Mouse (Mus musculus): ENCODE results near the gene Pard3. TPM values are rescaled to one million over a fixed set of nuclear protein-coding genes. Genes with fewer than 3 reads are reported as not detected.

The Pard3 gene
- polyA plus RNA-seq, 1 experiment from 2014 or later = 16.5 TPM

GRCm38 (mm10) chr8:127091936-127092335 is 28.2 kb downstream of the Pard3 start:
- Histone ChIP-seq H3K27me3 (replicated peaks; ENCODE audit: control insufficient read depth, insufficient read depth, low read length) (no peaks in the 10 kb centered on the region), H3K4me3 (ENCODE audit: low read depth, low read length) (no peak overlapping the region), H3K4me1 (ENCODE audit: control insufficient read depth, insufficient read depth, low read length) (peaks cover 15% of the 10 kb centered on the region), H3K27ac (ENCODE audit: low read depth, low read length) (peak overlapping the region; percentile 82; the same call in 1 of the 2 replicates), H3K36me3 (ENCODE audit: control insufficient read depth, insufficient read depth, low read length) (no peaks in the 10 kb centered on the region), H3K4me2 (ENCODE audit: low read length) (no peak overlapping the region), H3K9me3 (replicated peaks; ENCODE audit: control insufficient read depth, low read length) (no peaks in the 10 kb centered on the region), H3K9ac (ENCODE audit: low read length) (no peak overlapping the region)
- ATAC-seq (no peak), DNase-seq (ENCODE audit: low spot score) (no peak)
- WGBS = 65% methylated on average over 3 of the region's 3 CpGs

DNA sequence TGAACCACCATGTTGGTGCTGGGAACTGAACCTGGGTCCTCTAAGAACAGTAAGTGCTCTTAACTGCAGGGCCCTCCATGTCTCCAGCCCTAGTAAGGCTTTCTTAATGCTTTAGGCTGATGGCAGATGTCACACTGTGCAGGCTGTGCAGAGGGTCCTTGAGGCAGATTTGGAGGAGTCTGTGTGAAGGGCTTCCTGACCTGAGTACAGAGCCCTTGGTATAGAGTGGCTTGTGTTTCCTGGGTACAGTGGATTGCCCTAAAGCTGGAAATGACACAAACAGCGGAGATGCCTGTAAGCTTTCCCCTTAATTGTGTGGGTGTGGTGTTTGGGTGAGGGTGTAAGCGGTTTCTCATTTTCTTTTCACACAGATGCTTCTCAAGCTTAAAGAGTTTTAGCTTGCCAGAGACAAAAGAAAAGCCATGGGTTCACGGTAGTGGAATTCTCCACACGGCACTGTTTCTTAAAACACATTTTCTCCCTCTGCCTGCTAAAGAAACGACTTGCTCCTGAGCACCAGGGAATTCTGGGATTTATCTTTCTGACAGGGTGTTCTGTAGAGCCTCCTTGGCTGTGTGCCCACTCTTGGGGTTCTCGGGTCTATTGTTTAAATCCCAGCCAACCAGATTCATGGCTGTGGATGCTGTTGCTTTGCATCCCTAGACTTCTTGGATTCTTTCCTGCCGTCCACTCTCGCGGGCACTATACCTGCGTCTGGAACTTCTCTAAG is 28.9 kb downstream of the Pard3 start:
- 2% methylated on average over 10 of the region's 10 CpGs for WGBS
- Histone ChIP-seq H3K4me3 (ENCODE audit: low read depth, low read length) (0 out of 2 replicates have a peak overlapping the region, but pooled peaks have one; percentile 15), H3K27me3 (replicated peaks; ENCODE audit: control insufficient read depth, insufficient read depth, low read length) (no peaks in the 10 kb centered on the region), H3K9me3 (replicated peaks; ENCODE audit: control insufficient read depth, low read length) (no peaks in the 10 kb centered on the region), H3K36me3 (ENCODE audit: control insufficient read depth, insufficient read depth, low read length) (no peaks in the 10 kb centered on the region), H3K4me2 (ENCODE audit: low read length) (peak overlapping the region; percentile 52), H3K4me1 (ENCODE audit: control insufficient read depth, insufficient read depth, low read length) (peaks cover 15% of the 10 kb centered on the region), H3K27ac (ENCODE audit: low read depth, low read length) (peak overlapping the region; percentile 82), H3K9ac (ENCODE audit: low read length) (peak overlapping the region; percentile 53; the same call in 1 of the 2 replicates)
- ATAC-seq (peak; percentile 83), DNase-seq (ENCODE audit: low spot score) (peak; percentile 96)

- Histone ChIP-seq H3K27me3 (replicated peaks; ENCODE audit: control insufficient read depth, insufficient read depth, low read length) (no peaks in the 10 kb centered on the region), H3K9me3 (replicated peaks; ENCODE audit: control insufficient read depth, low read length) (no peaks in the 10 kb centered on the region), H3K36me3 (ENCODE audit: control insufficient read depth, insufficient read depth, low read length) (no peaks in the 10 kb centered on the region), H3K4me2 (ENCODE audit: low read length) (peak overlapping the region; percentile 52), H3K4me3 (ENCODE audit: low read depth, low read length) (0 out of 2 replicates have a peak overlapping the region, but pooled peaks have one; percentile 15), H3K4me1 (ENCODE audit: control insufficient read depth, insufficient read depth, low read length) (peaks cover 15% of the 10 kb centered on the region), H3K27ac (ENCODE audit: low read depth, low read length) (peak overlapping the region; percentile 82), H3K9ac (ENCODE audit: low read length) (peak overlapping the region; percentile 53; the same call in 1 of the 2 replicates)
- DNase-seq (ENCODE audit: low spot score) (no peak), ATAC-seq (peak; percentile 49; the same call in 1 of the 2 replicates)
- WGBS = 15% methylated on average over 3 of the region's 3 CpGs
Measured at GRCm38 (mm10) chr8:127093113-127093426, 29.4 kb downstream of the Pard3 start.

DNA sequence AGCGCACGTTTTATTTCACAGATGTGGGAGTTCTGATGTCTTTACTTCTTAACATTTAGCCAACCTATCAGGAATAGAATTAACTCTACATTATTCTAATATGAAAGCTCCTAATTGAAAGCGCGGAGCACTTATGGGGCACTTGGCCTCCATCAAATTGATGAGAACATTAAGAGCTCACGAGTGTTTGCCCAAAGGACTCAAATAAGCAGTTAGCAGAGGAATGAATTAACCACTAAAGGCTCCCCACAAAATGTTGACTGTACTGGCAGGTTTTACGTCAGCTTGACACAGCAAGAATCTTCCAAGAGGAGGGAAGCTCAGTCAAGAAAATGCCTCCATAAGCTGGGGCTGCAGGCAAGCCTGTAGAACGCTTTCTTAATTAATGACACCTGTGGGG is 32.1 kb downstream of the Pard3 start:
- 67% methylated on average over 7 of the region's 7 CpGs for WGBS
- Histone ChIP-seq H3K36me3 (ENCODE audit: control insufficient read depth, insufficient read depth, low read length) (no peaks in the 10 kb centered on the region), H3K27ac (ENCODE audit: low read depth, low read length) (no peak overlapping the region), H3K9ac (ENCODE audit: low read length) (no peak overlapping the region), H3K27me3 (replicated peaks; ENCODE audit: control insufficient read depth, insufficient read depth, low read length) (no peaks in the 10 kb centered on the region), H3K4me3 (ENCODE audit: low read depth, low read length) (no peak overlapping the region), H3K4me1 (ENCODE audit: control insufficient read depth, insufficient read depth, low read length) (peaks cover 14% of the 10 kb centered on the region), H3K9me3 (replicated peaks; ENCODE audit: control insufficient read depth, low read length) (no peaks in the 10 kb centered on the region), H3K4me2 (ENCODE audit: low read length) (no peak overlapping the region)
- DNase-seq (ENCODE audit: low spot score) = peak; percentile 54
- ATAC-seq = no peak

DNA sequence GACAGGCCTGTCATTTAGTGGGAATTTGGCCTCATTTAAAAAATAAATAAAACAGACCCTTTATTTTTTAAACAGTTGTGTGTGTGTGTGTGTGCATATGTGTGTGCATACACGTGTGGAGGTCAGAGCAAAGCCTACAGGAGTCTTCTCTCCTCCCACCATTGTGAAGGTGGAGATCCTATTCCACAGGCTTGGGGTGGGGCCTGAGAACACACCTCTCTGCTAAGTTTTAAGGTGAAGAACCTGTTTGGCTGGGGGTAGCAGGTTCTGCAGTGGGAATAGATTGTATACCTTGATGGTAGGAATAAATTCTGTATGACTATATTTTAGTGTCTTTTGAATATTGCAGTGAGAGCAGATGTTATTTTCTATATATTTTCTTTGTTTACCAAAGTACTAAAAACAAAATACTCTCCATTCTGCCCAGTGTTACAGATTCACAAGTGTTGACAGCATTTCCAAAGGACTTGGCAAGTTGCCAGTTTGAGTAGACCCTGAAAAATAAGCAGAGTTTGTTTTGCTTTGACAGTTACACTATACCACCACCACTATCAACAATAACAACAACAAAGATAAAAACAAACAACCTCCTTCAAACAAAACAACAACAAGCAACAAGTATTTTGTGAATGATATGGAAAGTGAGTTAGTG is 35.9 kb downstream of the Pard3 start:
- WGBS = 65% methylated on average over 1 of the region's 1 CpGs
- Histone ChIP-seq H3K4me1 (ENCODE audit: control insufficient read depth, insufficient read depth, low read length) (0 out of 2 replicates have a peak, but pooled peaks cover 4% of the 10 kb centered on the region), H3K4me3 (ENCODE audit: low read depth, low read length) (no peak overlapping the region), H3K36me3 (ENCODE audit: control insufficient read depth, insufficient read depth, low read length) (no peaks in the 10 kb centered on the region), H3K9me3 (replicated peaks; ENCODE audit: control insufficient read depth, low read length) (no peaks in the 10 kb centered on the region), H3K9ac (ENCODE audit: low read length) (no peak overlapping the region), H3K27ac (ENCODE audit: low read depth, low read length) (no peak overlapping the region), H3K27me3 (replicated peaks; ENCODE audit: control insufficient read depth, insufficient read depth, low read length) (no peaks in the 10 kb centered on the region), H3K4me2 (ENCODE audit: low read length) (no peak overlapping the region)
- peak; percentile 71 for DNase-seq (ENCODE audit: low spot score)
- no peak for ATAC-seq

GRCm38 (mm10) chr8:127103256-127103655 is 39.6 kb downstream of the Pard3 start:
- Histone ChIP-seq H3K27me3 (replicated peaks; ENCODE audit: control insufficient read depth, insufficient read depth, low read length) (no peaks in the 10 kb centered on the region), H3K27ac (ENCODE audit: low read depth, low read length) (no peak overlapping the region), H3K4me2 (ENCODE audit: low read length) (no peak overlapping the region), H3K4me3 (ENCODE audit: low read depth, low read length) (no peak overlapping the region), H3K36me3 (ENCODE audit: control insufficient read depth, insufficient read depth, low read length) (no peaks in the 10 kb centered on the region), H3K9me3 (replicated peaks; ENCODE audit: control insufficient read depth, low read length) (no peaks in the 10 kb centered on the region), H3K4me1 (ENCODE audit: control insufficient read depth, insufficient read depth, low read length) (peaks cover 4% of the 10 kb centered on the region; the same call in 1 of the 2 replicates), H3K9ac (ENCODE audit: low read length) (no peak overlapping the region)
- WGBS = 58% methylated on average over 5 of the region's 5 CpGs
- DNase-seq (ENCODE audit: low spot score) (no peak), ATAC-seq (no peak)

- Histone ChIP-seq H3K9me3 (replicated peaks; ENCODE audit: control insufficient read depth, low read length) (no peaks in the 10 kb centered on the region), H3K27ac (ENCODE audit: low read depth, low read length) (no peak overlapping the region), H3K27me3 (replicated peaks; ENCODE audit: control insufficient read depth, insufficient read depth, low read length) (no peaks in the 10 kb centered on the region), H3K4me2 (ENCODE audit: low read length) (no peak overlapping the region), H3K36me3 (ENCODE audit: control insufficient read depth, insufficient read depth, low read length) (no peaks in the 10 kb centered on the region), H3K4me3 (ENCODE audit: low read depth, low read length) (no peak overlapping the region), H3K9ac (ENCODE audit: low read length) (no peak overlapping the region), H3K4me1 (ENCODE audit: control insufficient read depth, insufficient read depth, low read length) (peaks cover 4% of the 10 kb centered on the region; the same call in 1 of the 2 replicates)
- DNase-seq (ENCODE audit: low spot score) (no peak), ATAC-seq (no peak)
- WGBS = 90% methylated on average over 2 of the region's 2 CpGs
Measured at GRCm38 (mm10) chr8:127104616-127105015, 40.9 kb downstream of the Pard3 start.

- peak; percentile 92 for DNase-seq (ENCODE audit: low spot score)
Measured at GRCm38 (mm10) chr8:127107928-127108327, 44.2 kb downstream of the Pard3 start.

GRCm38 (mm10) chr8:127113209-127113608 is 49.5 kb downstream of the Pard3 start:
- no peak for DNase-seq (ENCODE audit: low spot score)
- no peaks in the 10 kb centered on the region for H3K27me3 ChIP-seq (replicated peaks; ENCODE audit: control insufficient read depth, insufficient read depth, low read length)
- H3K9me3 ChIP-seq (replicated peaks; ENCODE audit: control insufficient read depth, low read length) = no peaks in the 10 kb centered on the region
- peaks cover 3% of the 10 kb centered on the region for H3K4me1 ChIP-seq (ENCODE audit: control insufficient read depth, insufficient read depth, low read length)
- H3K4me2 ChIP-seq (ENCODE audit: low read length) = no peak overlapping the region
- H3K4me3 ChIP-seq (ENCODE audit: low read depth, low read length) = no peak overlapping the region
- no peak overlapping the region for H3K27ac ChIP-seq (ENCODE audit: low read depth, low read length)
- H3K9ac ChIP-seq (ENCODE audit: low read length) = no peak overlapping the region
- no peaks in the 10 kb centered on the region for H3K36me3 ChIP-seq (ENCODE audit: control insufficient read depth, insufficient read depth, low read length)
- ATAC-seq = no peak
- 96% methylated on average over 5 of the region's 5 CpGs for WGBS

More at GRCm38 (mm10) chr8:127107928-127108327, 44.2 kb downstream of the Pard3 start:
- peaks cover 3% of the 10 kb centered on the region; the same call in 1 of the 2 replicates for H3K4me1 ChIP-seq (ENCODE audit: control insufficient read depth, insufficient read depth, low read length)
- H3K4me3 ChIP-seq (ENCODE audit: low read depth, low read length) = no peak overlapping the region
- H3K4me2 ChIP-seq (ENCODE audit: low read length) = no peak overlapping the region
- no peaks in the 10 kb centered on the region for H3K36me3 ChIP-seq (ENCODE audit: control insufficient read depth, insufficient read depth, low read length)
- H3K27ac ChIP-seq (ENCODE audit: low read depth, low read length) = no peak overlapping the region
- peak; percentile 91 for ATAC-seq
- H3K9me3 ChIP-seq (replicated peaks; ENCODE audit: control insufficient read depth, low read length) = no peaks in the 10 kb centered on the region
- no peak overlapping the region for H3K9ac ChIP-seq (ENCODE audit: low read length)
- no peaks in the 10 kb centered on the region for H3K27me3 ChIP-seq (replicated peaks; ENCODE audit: control insufficient read depth, insufficient read depth, low read length)
- WGBS = 33% methylated on average over 3 of the region's 3 CpGs

All from forebrain, embryonic 14.5 days (tissue).